Mouse (Mus musculus): Measurements from ENCODE around the gene Gm17662. TPM values are rescaled to one million over a fixed set of nuclear protein-coding genes. Genes with fewer than 3 reads are reported as not detected.

The Gm17662 gene
- polyA plus RNA-seq, 1 experiment, result not detected

DNA sequence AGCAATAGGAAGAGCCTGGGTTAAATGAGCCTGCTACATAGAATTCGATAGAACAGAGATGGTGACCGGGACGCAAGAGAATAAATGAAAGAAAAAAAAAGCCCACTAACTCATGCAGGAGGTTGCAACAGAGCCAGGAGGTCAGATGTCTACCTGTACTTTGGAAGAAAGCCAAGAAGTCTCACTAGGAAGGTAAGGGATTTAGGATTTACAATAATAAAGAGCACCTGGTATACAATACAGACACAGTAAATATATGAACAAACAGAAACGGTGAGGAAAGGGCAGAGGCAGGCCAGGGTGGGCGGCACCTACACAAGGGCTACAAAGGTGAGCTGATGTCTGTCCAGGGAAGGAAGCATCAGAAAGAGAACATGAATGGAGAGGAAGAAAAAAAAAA, 14.9 kb upstream of the Gm17662 start:
- H3K27ac ChIP-seq (ENCODE audit: control insufficient read depth, insufficient read depth, low read length), result no peak overlapping the region
- H3K27me3 ChIP-seq (ENCODE audit: control insufficient read depth, insufficient read depth, low read length), result no peaks in the 10 kb centered on the region
- TF ChIP-seq POLR2A (IDR thresholded peaks at IDR 0.05; ENCODE audit: control insufficient read depth, extremely low read depth, insufficient read depth, low read length, poor library complexity) (no peak), CTCF (IDR thresholded peaks at IDR 0.05; ENCODE audit: borderline replicate concordance, control insufficient read depth, extremely low read depth, insufficient read depth, low read length, poor library complexity) (no peak)
- 94% methylated on average over 5 of the region's 5 CpGs for WGBS
- H3K36me3 ChIP-seq (ENCODE audit: control insufficient read depth, insufficient read depth, low read length), result no peaks in the 10 kb centered on the region
- no peak overlapping the region for H3K4me3 ChIP-seq (ENCODE audit: control insufficient read depth, insufficient read depth, low read length)
- DNase-seq, result no peak
- no peaks in the 10 kb centered on the region for H3K4me1 ChIP-seq (replicated peaks; ENCODE audit: control insufficient read depth, insufficient read depth, low read length)

DNA sequence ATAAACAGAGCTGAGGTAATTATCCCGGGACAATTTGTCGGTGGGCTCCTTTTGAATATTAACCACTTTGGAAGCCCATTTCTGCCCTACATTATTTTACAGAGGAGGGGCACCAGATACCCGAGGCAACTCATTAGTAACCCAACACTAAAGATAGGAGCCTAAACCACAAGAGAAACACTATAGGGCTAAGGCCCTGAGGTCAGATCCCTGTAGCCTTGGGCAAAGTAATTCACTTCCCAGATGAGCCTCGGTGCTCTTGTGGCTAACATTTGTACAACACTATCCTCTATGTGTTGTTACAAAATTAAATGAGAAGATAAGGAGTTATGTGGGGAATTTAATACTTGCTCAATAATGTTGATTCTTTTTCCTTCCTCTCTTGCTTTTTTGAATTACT, 13.6 kb upstream of the Gm17662 start:
- no peak overlapping the region for H3K27ac ChIP-seq (ENCODE audit: control insufficient read depth, insufficient read depth, low read length)
- TF ChIP-seq POLR2A (IDR thresholded peaks at IDR 0.05; ENCODE audit: control insufficient read depth, extremely low read depth, insufficient read depth, low read length, poor library complexity) (no peak), CTCF (IDR thresholded peaks at IDR 0.05; ENCODE audit: borderline replicate concordance, control insufficient read depth, extremely low read depth, insufficient read depth, low read length, poor library complexity) (no peak)
- H3K36me3 ChIP-seq (ENCODE audit: control insufficient read depth, insufficient read depth, low read length), result no peaks in the 10 kb centered on the region
- DNase-seq, result no peak
- H3K27me3 ChIP-seq (ENCODE audit: control insufficient read depth, insufficient read depth, low read length), result no peaks in the 10 kb centered on the region
- no peaks in the 10 kb centered on the region for H3K4me1 ChIP-seq (replicated peaks; ENCODE audit: control insufficient read depth, insufficient read depth, low read length)
- H3K4me3 ChIP-seq (ENCODE audit: control insufficient read depth, insufficient read depth, low read length), result no peak overlapping the region
- WGBS, result 86% methylated on average over 4 of the region's 4 CpGs

DNA sequence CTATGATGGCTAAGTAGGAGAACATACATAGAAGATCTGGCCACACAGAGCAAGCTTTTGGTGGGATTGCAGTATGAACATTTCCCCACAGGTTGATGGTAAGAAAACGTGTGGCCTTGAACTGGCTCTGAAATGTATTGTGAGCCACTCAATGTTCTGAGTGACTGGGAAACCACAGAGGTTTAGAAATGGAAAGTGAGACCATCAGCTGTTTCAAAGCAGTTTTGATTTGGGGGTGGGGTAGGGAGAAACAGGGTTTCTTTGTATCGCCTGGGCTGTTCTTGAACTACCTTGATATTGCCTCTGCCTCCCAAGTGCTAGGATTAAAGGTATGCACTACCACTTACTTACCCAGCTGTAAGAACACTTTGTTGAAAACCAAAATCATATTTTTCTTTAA, 1.9 kb upstream of the Gm17662 start:
- H3K27ac ChIP-seq (ENCODE audit: control insufficient read depth, insufficient read depth, low read length), result no peak overlapping the region
- no peaks in the 10 kb centered on the region for H3K27me3 ChIP-seq (ENCODE audit: control insufficient read depth, insufficient read depth, low read length)
- TF ChIP-seq CTCF (IDR thresholded peaks at IDR 0.05; ENCODE audit: borderline replicate concordance, control insufficient read depth, extremely low read depth, insufficient read depth, low read length, poor library complexity), result no peak
- TF ChIP-seq POLR2A (IDR thresholded peaks at IDR 0.05; ENCODE audit: control insufficient read depth, extremely low read depth, insufficient read depth, low read length, poor library complexity), result no peak
- H3K4me1 ChIP-seq (replicated peaks; ENCODE audit: control insufficient read depth, insufficient read depth, low read length), result no peaks in the 10 kb centered on the region
- WGBS, result 77% methylated on average over 2 of the region's 2 CpGs
- H3K36me3 ChIP-seq (ENCODE audit: control insufficient read depth, insufficient read depth, low read length), result no peaks in the 10 kb centered on the region
- H3K4me3 ChIP-seq (ENCODE audit: control insufficient read depth, insufficient read depth, low read length), result no peak overlapping the region
- no peak for DNase-seq

DNA sequence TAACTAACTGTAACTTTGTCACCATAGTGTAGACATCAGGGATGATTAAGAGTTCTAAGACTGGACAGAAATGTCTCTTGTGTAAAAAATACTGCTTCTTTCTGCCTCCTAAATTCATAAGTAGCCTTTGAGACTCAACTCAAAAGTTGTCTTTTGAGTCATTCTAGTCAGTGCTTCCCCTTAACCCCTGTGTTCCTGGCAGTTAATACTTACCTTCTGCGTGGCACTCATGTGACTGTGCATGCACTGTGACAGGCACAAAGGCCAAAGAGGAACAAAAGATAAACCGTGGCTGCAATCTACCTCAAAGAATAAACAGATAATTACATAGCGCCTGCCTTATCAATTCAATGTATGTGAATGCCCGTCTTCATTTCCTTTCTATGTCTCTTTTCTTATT, 694 bp downstream of the Gm17662 start:
- 67% methylated on average over 4 of the region's 4 CpGs for WGBS
- no peak overlapping the region for H3K27ac ChIP-seq (ENCODE audit: control insufficient read depth, insufficient read depth, low read length)
- no peaks in the 10 kb centered on the region for H3K36me3 ChIP-seq (ENCODE audit: control insufficient read depth, insufficient read depth, low read length)
- H3K4me1 ChIP-seq (replicated peaks; ENCODE audit: control insufficient read depth, insufficient read depth, low read length), result no peaks in the 10 kb centered on the region
- no peak for DNase-seq
- TF ChIP-seq CTCF (IDR thresholded peaks at IDR 0.05; ENCODE audit: borderline replicate concordance, control insufficient read depth, extremely low read depth, insufficient read depth, low read length, poor library complexity), result no peak
- no peak for TF ChIP-seq POLR2A (IDR thresholded peaks at IDR 0.05; ENCODE audit: control insufficient read depth, extremely low read depth, insufficient read depth, low read length, poor library complexity)
- H3K27me3 ChIP-seq (ENCODE audit: control insufficient read depth, insufficient read depth, low read length), result no peaks in the 10 kb centered on the region
- no peak overlapping the region for H3K4me3 ChIP-seq (ENCODE audit: control insufficient read depth, insufficient read depth, low read length)

DNA sequence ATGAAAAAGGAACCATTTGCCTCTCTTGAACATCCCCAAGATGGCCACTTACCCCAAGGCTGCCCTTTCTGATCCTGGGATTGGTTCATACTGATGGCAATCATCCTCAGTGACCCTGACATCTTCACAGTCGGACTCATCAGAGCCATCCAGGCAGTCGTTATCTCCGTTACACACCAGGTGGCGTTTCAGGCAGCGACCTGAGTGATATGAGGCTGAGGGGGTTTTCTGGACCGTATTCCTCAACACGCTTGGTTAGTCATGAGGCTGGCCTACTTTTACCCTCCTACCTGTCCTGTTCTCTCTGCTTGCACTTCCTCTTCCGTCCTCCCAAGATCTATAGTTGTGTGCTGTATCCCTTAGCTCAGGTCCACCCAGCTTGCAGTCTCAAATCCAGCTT, 4.1 kb downstream of the Gm17662 start:
- WGBS, result 86% methylated on average over 8 of the region's 8 CpGs
- TF ChIP-seq CTCF (IDR thresholded peaks at IDR 0.05; ENCODE audit: borderline replicate concordance, control insufficient read depth, extremely low read depth, insufficient read depth, low read length, poor library complexity) (no peak), POLR2A (IDR thresholded peaks at IDR 0.05; ENCODE audit: control insufficient read depth, extremely low read depth, insufficient read depth, low read length, poor library complexity) (no peak)
- no peaks in the 10 kb centered on the region for H3K36me3 ChIP-seq (ENCODE audit: control insufficient read depth, insufficient read depth, low read length)

DNA sequence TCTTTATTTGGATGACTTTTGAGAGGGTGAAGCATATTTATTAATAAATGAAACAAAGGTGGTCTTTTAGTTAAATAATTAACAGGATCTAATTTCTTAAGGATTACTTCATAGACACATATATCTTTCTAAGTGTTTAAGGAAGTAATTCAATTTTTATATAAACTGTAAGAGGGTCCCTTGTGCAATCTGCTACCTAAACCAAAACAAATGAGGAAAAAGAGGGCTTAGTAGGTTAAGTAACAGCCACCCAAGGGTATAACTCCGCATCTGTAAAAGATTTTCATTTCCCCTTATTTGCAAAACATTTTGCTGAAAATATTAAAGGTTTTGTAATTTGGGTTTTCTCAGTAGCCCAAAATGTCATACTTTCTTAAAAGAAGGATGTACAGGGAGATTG, 7.3 kb downstream of the Gm17662 start:
- H3K36me3 ChIP-seq (ENCODE audit: control insufficient read depth, insufficient read depth, low read length), result no peaks in the 10 kb centered on the region
- no peak for DNase-seq
- no peaks in the 10 kb centered on the region for H3K4me1 ChIP-seq (replicated peaks; ENCODE audit: control insufficient read depth, insufficient read depth, low read length)
- no peak overlapping the region for H3K4me3 ChIP-seq (ENCODE audit: control insufficient read depth, insufficient read depth, low read length)
- H3K27ac ChIP-seq (ENCODE audit: control insufficient read depth, insufficient read depth, low read length), result no peak overlapping the region
- TF ChIP-seq CTCF (IDR thresholded peaks at IDR 0.05; ENCODE audit: borderline replicate concordance, control insufficient read depth, extremely low read depth, insufficient read depth, low read length, poor library complexity), result no peak
- TF ChIP-seq POLR2A (IDR thresholded peaks at IDR 0.05; ENCODE audit: control insufficient read depth, extremely low read depth, insufficient read depth, low read length, poor library complexity), result no peak
- WGBS, result 86% methylated on average over 1 of the region's 1 CpGs
- H3K27me3 ChIP-seq (ENCODE audit: control insufficient read depth, insufficient read depth, low read length), result no peaks in the 10 kb centered on the region

More for the DNA sequence above, 4.1 kb downstream of the Gm17662 start:
- Histone ChIP-seq H3K27ac (ENCODE audit: control insufficient read depth, insufficient read depth, low read length) (no peak overlapping the region), H3K27me3 (ENCODE audit: control insufficient read depth, insufficient read depth, low read length) (no peaks in the 10 kb centered on the region), H3K4me3 (ENCODE audit: control insufficient read depth, insufficient read depth, low read length) (no peak overlapping the region), H3K4me1 (replicated peaks; ENCODE audit: control insufficient read depth, insufficient read depth, low read length) (no peaks in the 10 kb centered on the region)
- DNase-seq, result no peak

DNA sequence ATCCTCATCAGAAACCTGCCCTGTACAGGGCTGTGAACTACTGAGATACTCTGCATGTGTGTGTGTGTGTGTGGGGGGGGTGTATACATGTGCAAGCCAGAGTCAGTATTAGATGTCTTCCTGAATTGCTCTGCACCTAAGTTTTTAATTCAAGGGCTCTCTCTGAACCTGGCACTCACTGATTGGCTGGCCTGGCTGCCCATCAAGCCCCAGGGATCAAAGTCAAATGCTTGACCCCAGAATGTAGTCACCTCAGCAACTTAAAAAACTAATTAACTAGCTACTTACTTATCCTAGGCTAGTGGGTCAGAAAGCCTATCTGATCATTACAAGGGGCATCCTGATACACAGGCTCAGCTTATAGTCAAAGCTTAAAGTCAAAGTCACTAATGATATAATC, 12.5 kb downstream of the Gm17662 start:
- Histone ChIP-seq H3K27ac (ENCODE audit: control insufficient read depth, insufficient read depth, low read length) (no peak overlapping the region), H3K4me3 (ENCODE audit: control insufficient read depth, insufficient read depth, low read length) (no peak overlapping the region), H3K27me3 (ENCODE audit: control insufficient read depth, insufficient read depth, low read length) (no peaks in the 10 kb centered on the region), H3K4me1 (replicated peaks; ENCODE audit: control insufficient read depth, insufficient read depth, low read length) (no peaks in the 10 kb centered on the region), H3K36me3 (ENCODE audit: control insufficient read depth, insufficient read depth, low read length) (no peaks in the 10 kb centered on the region)
- no peak for DNase-seq
- TF ChIP-seq POLR2A (IDR thresholded peaks at IDR 0.05; ENCODE audit: control insufficient read depth, extremely low read depth, insufficient read depth, low read length, poor library complexity) (no peak), CTCF (IDR thresholded peaks at IDR 0.05; ENCODE audit: borderline replicate concordance, control insufficient read depth, extremely low read depth, insufficient read depth, low read length, poor library complexity) (no peak)

Measured in thymus, adult 2 months (tissue).